Mouse (Mus musculus) right cerebral cortex, postnatal 4 days (tissue): Measurements from ENCODE around the gene Lama1.

Source experiments
- DNase-seq: peaks from one replicate; pipeline ENCODE4 v3.0.0-alpha.2; 2022

Gene Lama1

DNA sequence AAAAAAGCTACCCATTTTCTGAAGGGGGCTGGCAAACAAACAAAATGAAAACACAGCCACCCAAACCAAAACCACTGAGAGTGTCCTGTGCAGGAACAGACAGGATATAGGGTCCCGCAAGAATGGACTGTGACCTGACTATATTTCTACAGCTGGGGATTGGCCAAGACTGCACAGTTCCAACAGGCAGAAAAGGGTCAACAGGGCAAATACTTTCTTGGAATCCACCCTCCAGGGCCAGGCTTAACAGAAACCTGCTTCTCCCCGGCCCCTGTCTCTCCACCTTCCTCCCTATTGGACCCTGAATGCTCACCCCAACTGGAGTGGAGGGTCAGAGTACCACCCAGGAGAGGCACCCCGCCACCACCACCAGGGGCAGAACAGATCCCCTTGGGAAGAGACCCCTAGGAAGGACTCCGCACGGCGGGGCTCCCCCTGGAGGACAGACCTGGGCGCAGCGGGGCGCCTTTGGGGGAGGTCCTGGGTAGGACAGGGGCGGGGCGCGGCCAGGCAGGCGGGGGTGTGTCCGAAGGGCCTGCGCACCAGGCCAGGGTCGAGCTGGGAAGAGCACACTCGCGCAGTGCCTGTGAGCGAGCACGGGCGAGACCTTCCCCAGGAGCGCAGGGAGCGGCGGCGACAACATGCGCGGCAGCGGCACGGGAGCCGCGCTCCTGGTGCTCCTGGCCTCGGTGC is at the start of gene Lama1:
Lama1 (plus strand) TSS at position 566 of the 693 bp plus-strand sequence.
- DNase-seq = peak; percentile 77

DNA sequence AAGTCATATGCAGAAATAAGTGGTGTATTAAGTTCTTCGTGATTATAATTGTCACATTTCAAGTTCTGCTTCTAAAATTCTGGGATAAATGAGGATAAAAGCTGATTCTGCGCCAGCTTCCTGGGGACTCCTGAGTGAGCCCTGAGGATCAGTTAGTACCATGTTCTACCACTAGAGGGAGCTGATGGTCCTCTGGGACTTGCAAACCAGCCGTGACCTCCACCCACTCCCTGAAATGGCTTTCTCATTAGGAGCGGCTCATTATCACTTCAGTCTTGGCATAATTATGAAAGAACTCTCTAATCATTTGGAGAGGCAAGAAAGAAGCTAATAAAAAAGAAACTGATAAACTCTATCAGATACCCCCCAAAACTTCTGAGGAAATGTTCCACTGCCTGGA is 45.6 kb upstream of the Lama1 start:
- peak; percentile 19 for DNase-seq

DNA sequence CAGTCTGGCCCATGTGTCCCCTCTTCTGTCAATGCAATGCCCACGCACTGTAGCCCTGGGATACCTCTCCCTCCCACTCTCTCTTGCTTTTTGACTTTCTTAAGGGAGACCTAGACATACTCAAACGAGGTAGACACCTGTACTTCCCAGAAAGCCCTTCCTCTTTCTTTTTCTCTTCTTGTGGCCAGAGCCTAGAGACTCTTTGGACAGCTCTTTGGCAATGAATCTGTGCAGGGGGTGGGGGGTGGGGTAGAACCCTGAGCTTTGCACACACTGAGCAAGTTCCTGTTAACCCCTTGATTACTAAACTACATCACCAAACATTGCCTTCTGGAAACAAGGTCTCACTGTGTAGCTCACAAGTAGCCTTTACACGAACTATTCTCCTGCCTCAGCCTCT is 32.8 kb upstream of the Lama1 start:
- DNase-seq = no peak

DNA sequence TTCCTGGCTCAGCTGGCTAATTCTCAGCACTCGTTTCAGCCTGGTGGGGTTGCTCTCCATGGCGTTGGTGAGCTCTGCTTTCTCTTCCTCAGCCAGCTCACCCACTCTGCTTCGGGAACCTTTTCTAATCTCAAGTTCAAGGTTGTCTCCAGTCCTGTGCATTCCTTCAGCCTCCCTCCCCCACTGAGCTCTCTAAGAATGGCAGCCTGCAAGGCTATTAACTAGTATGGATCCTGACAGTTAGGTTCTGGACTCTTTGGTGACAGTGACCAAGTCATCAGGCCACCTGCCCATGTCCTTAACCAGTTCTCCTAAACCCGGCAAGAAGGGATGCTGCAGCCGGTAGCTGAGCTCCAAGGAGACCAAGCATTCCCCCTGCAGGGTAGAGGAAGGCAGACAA is 30.1 kb upstream of the Lama1 start:
- DNase-seq = no peak

DNA sequence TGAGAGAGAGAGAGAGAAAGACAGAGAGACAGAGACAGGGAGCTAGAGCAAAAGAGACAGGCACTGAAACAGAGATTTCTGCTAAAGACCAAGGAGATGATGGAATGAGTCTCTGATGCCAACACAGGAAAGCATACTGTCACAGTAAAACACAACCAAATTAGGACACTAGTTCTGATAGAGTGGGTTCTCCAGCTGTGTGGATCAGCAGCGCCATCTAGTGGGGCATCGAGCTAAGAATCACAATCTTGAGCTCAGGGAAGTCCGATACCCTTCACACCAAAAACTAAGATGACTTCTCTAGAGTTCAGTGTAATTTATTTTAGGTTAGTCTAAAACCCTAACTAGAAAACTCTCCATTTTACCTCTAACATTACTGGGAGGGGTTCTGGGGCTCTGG is 29.1 kb upstream of the Lama1 start:
- DNase-seq = peak; percentile 84

DNA sequence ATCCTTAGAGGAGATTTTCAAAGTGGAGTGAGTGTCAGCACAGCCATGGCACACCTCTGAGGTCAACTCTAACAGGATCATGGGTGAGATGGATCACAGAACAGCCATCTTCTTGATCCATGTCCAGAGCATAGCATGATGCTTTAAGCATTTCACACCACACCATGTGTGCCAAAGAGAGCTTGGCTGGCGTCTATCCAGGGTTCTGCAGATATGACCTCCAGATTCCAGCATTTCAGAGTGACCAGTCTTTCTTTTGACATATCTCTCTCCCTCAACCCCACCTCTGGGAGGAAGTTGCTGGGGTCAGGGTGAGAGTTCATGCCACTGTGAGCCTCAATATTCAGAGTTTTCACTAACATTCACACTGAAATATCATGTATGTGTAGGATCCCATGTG is 18.5 kb upstream of the Lama1 start:
- no peak for DNase-seq

DNA sequence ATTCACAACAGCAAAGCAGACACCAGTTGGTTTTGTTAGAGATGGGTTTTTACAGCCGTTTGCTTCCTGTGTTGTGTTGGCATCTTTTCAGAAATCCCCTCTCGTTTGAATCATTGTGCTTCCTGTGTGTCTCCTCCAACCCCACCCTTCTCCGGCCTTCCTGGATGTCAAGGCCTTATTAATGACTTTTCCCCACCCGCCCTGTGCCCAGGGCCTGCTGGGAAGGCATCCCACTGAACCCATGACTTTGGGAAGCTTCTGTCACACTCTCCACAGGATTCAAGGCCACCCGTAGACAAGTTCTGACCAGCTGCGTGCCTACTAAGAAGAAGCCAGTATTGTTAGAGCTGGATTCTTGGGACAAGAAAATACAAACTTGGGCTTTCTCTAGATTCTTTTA is 16.0 kb upstream of the Lama1 start:
- DNase-seq = no peak

DNA sequence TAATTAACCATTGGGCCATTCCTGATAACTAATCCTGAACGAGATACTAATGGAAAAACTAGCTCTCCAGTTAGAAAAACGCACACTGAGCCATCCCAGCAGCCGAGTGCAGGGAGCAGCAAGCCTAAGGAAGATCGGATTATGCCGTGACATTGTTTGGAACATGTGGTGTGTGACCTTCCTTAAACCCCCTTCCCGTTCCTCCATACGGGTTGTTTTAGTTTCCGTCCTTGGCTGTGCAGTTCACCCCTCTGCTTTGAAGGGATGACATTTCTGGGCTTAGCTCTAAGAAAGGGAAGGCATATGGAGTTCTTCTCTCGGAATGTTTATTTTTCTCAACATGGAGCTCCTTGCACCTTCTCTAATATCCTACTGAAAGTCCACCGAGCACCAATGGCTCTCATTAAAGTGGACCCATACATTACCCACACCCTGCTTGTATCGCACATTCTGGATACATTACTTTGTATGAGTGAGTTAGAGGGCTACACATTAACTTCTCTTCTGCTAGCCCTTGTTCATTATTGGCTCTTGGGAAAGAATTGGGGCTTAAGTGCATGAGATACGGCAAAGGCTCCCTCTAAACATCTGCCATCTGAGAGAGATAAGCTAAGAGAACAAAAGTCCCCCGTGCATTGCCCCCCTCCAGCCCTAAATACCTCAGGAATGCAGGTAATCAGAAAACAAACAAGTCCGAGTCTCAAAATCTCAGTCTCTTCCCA is 11.9 kb upstream of the Lama1 start:
- DNase-seq = no peak

DNA sequence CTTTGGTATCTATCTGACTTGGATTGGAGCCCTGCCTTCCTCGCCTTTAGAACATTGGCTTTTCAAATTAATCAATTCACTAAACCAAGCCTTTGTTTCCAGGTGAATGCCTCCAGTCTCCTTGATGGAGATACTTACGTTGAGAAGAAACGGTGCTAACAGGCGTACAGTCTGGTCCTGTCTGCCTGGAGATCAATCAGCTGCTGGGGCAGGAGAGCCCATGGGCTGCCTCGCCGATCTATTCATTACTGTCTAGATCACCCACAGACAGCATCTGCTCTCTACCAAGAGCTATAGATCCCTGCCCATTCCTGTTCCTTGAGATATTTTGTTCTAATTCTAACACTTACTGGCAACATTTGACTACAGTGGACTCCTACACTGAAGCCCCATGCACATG is 9.6 kb upstream of the Lama1 start:
- DNase-seq = no peak

DNA sequence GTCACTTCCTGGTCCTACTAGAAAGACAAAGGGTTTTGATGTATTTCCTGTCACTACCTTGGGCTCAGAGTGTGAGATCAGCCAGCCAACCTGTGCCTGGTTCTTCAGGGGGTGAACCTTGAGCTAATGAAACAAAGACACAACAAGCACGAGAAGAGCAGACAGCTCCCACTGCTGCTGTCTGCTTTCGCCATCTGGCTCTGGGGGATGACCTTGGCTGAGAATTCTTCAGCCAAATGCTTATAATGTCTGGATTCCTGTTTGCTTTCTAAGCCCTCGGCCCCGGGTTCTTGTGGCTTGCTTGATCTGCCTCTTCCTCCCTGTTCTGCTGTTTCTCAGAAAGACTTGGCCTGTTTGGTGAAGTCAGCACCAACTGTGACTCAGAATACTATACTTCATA is 6.4 kb upstream of the Lama1 start:
- DNase-seq = no peak

DNA sequence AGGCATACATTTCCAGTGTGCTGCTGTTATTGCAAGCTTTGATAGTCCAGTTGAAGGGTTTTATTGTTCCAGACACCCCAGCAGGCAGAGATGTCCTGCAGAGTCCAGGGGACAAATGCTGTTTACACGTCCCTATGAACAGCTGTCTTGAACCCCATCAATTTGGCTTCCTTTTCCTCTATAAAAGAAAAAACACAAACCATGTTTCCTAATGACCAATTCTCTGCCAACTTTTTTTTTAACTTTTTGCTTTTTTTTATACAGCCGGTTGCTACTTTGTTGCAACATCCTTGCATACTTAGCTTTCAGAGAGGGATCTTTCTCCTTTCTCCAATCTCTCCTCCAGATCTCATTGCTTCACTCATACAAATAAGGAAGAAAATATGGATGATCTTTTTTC is 4.4 kb upstream of the Lama1 start:
- DNase-seq = no peak

DNA sequence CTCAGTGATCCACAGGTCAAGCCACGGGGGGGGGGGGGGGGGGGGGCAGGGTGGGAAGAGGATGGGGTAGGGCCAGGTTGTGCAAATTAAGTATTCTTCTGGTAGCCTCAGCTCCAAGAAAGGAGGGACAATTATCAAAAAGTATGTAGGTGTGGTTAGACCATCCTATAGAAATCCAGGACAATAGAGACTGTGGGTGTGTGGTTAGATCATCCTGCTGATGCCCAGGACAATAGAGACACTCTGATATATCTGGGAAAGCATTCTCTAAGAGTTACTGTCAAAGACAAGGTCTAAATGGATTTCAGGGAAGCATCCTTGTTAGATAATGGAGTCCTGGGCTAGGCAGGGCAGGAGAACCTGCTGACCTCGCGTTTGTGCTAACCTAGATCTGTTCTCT is 3.2 kb upstream of the Lama1 start:
- no peak for DNase-seq

DNA sequence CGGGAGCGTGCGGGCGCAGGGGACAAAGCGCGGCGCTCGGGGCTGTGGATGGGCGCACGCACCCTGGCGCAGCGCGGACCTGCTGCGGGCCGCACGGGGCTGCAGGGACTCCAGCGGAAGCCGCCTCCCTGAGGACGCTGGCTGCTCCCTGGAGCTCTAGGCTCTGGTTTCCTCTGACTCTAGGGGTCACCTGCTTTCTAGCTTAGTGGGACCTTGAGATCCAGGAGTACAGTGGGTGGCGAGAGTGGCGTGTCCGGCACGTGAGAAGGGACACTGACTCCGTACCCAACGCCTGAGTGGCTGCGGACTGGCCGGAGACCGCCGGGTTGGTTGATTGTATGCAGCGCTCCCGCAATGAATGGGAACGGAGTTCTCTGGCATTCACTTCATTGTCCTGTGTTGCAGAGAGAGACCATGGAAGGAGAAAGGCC is 417 bp downstream of the Lama1 start:
- peak; percentile 19 for DNase-seq

DNA sequence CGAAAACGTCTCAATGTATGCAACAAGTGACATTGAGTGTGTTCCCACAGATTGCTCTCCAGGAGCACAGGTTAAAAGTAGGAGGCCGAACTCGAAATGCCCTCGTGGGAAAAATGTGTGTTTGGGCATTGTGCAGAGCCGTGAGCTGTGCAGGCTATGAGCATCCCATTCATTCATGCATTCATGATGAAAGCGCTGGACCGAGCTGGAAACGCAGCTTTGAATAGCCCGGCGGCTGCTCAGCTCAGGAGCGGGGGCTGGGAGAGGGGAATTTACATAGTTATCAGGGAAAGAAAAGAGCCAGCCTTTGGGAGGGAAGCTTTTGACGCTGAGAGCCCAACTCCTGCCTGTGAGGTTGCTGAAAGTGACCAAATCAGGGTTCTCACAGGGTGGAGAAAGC is 1.2 kb downstream of the Lama1 start:
- DNase-seq = peak; percentile 33

DNA sequence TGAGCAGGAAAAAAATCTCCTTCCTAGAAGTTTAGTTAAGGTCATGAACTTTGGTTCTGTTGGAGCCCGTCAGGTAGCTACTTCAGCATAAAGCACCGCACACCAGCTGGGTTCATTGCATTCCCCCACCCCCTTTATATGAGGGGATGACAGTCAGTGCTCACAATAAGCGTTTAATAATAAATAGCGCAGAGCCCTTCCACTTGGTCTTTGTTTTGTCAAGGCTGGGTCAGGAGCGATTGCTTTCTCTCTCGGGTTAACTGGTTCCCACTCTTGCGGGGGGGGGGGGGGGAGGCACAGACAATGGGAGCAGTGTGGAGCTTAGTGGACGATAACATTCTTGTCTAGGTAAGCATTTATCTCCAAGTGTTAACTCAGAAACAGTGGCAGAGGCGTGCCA is 4.7 kb downstream of the Lama1 start:
- no peak for DNase-seq

DNA sequence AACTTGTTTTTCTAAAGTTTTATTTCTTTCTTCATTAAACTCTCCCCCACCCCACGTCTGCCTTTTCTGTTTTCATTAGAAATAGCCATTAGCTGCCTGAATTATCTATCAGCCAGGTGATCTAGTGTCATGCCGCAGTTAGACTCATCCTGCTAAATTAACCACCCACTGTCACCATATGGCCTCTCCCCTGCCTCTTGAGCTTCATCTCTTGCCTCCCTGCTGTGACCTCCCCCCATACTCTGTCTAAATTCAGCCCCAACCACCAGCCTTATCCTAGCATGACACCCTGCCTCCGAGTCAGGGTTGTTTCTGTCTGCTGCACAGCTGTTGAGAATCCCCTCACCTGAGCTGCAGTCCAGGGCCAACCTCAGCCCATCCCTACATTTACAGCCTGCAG is 5.9 kb downstream of the Lama1 start:
- DNase-seq = no peak

DNA sequence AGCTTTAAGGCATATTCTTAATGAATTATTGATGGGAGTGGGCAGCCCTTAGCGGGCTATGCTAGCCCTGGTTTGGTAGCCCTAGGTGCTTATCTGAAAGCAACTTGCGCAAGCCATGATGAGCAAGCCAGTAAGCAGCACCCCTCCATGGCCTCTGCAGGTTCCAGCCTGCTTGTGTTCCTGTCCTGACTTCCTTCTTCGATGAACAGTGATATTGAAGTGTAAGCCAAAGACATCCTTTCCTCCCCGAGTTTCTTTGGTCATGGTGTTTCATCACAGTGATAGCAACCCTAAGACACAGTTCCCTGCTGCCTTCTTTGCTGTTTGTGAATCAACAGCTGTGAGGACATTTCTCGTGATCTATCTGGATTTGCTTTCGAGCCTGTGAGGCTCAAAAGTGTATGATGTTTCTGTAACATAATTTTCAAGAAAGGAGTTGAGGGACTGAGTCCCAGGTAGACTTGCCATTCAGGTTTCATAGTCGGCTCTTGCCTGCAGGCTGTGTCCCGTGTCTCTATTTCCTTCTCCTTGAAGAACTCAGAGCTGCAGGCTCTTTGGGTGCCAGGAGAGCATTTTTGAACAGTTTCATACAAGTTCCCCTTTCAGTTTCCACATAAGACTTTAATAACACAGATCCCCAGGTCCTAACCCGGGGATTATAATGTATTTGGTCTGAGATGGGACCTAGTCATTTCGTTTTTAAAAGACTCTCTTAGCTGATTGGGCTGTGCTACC is 8.1 kb downstream of the Lama1 start:
- no peak for DNase-seq

DNA sequence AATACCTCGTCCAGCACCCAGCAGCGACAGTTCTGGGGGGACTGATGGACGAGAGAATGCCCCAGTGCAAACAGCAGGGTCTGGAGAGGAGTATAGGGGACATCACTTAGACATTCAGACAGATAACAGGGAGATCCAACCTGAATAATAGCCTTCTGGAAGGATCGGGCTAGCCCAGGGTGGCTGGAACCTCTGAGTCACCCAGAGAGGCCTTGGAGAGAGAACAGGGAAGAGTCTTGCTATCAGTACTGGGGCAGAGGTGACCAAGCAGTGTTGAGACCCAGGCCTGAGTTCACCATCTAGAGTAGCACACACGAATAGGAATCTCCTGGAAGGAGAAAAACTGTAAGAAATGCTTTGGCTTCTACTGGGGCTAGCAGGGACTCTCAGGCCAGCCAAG is 9.3 kb downstream of the Lama1 start:
- DNase-seq = no peak

DNA sequence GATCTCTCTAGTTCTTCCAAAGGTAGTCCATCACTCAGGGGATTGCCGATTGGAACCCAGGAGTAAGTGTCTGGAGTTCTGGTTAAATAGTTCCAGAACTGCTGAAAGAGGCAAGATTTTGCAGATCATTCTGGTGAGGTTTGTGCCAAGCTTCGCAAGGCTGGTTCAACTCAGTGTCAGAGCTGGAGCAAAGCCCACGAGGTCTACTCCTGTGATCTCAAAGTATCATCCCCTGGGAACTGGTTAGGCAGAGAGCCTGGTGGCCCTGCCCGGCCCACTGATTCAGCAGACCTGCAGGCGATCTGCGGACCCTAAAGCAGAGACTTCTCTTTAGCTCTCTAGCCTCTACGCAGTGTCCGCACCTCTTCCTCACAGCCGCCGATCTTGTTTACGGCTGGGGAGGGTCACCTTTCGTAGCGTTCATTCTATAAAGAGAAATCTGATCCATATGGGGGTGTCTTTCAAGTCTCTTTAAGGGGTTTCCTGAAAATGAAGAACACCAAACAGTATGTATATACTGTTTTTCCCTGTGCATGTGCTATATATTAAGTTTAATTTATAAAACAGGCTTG is 10.8 kb downstream of the Lama1 start:
- DNase-seq = no peak

DNA sequence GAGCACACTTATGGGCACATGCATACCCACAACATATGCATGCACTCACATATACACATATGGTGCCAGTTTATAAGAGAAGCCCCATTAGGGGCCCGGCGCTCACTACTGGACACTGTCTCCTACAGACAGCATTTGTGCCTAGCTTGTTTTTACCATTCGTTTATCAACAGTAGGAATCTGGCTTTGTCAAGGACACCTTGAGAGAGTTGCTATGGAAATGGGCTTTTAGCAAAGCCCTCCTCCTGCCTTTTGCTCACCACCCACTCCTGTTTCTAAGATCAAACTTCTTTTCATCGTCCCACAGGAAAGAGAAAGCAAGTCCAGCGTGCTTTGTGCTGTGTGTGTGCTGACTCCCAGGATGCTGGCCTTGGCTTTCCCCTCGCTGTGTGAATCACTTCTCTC is 13.3 kb downstream of the Lama1 start:
- no peak for DNase-seq

DNA sequence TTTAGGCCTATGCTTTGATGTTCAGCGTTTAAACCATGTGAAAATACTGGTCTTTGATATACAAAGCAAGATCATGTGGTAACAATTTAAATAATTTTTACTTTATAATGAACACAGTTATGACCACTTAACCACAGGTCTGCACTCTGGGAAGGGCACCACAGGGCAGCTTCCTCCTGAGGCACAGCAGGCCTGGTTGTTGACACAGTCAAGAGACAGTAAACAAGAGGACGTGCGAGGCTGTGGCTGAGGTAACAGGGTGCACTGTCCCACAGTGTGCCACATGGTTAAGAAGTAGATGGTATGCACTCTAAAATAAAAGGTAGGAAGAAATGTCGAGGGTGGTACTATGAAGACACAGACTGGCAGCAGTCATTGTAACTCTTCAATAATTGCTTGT is 14.3 kb downstream of the Lama1 start:
- no peak for DNase-seq

DNA sequence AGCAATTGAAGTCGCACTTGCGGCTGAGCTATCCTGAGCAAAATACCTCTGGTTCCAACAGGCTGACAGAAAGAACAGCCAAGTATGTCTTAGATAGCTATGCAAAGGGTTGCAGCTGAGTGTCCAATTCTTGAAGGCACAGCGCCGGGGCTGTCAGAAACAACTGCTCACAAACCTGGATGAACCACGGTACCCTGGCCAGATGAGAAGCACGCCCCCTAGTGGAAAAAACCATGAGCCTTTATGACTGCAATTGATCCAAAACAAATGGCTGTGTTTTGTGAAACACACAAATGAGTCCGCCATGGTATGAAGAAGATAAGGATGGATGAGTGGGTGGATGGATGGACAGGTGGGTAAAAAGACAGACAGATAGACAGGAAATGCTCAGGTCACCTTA is 15.9 kb downstream of the Lama1 start:
- no peak for DNase-seq

DNA sequence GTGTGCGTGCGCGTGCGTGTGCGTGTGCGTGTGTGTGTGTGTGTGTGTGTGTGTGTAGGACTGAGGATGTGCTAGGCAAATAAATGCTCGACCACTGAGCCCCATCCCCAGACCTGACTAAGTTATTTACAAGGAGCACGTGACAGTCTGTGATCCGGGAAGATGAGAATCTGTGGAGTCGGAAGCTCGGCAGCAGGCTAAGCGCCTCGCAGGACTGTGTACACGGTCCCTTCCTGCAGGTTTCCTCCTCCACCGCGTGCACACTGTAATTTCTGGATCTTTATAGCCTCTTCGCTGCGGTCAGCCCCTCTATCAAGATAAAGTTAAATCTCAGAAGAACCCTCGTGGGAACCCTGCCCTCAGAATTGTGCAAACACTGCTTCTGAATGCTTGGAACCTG is 18.4 kb downstream of the Lama1 start:
- DNase-seq = no peak

DNA sequence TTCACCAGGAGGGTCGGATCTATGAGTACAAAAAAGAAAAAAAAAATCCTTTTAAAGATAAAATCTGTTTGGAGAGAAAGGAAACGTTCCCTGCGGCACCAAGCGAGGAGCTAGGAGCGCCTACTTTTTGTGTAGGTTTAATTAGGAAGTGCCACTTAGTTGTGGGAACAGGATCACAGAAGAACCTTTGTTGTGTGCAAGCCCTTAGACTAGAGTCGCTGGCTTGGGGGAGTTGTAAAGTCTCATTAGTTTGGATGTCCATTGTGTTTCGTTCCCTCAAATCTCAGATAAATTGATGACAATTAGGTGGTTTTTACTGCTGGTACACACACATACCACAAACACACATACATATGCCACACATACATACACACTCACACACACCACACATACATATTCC is 25.0 kb downstream of the Lama1 start:
- no peak for DNase-seq
